Mouse (Mus musculus) erythroid progenitor cell, adult 5-6 weeks (primary cell): ENCODE data around the gene Sema5b. TPM values are rescaled to one million over a fixed set of nuclear protein-coding genes. Genes with fewer than 3 reads are reported as not detected.

Source experiments
- ATAC-seq: replicated peaks from 2 replicates; pipeline ENCODE4 v1.8.0; 2016; ENCODE audit warnings: moderate number of reproducible peaks, mild to moderate bottlenecking, moderate TSS enrichment, inconsistent platforms; ENCODE audit not compliant: poor library complexity, low FRiP score, severe bottlenecking
- total RNA-seq, 2 experiments: library from RNA; stranded (forward) in 1 of 2; stranded (reverse) in 1 of 2; fragments of 150-400 nt in 1 of 2; fragments of 186-747, 209-891 nt in 1 of 2; gene quantifications; 2 replicates each; pipeline versions ENCODE4 v1.2.3 to v1.2.4; 2015 to 2017; ENCODE audit warnings: low replicate concordance in 2 of 2

Sema5b gene
- total RNA-seq, 2 experiments from 2014 or later: not detected

GRCm38 (mm10) chr16:35623986-35624385, 83.0 kb downstream of the Sema5b start:
- ATAC-seq: no peak

GRCm38 (mm10) chr16:35624877-35625276, 83.9 kb downstream of the Sema5b start:
- no peak for ATAC-seq

- no peak for ATAC-seq
These were observed 84.5 kb downstream of the Sema5b start for GRCm38 (mm10) chr16:35625286-35626020.

- no peak; the same call in 1 of the 2 replicates for ATAC-seq
These were observed 87.2 kb downstream of the Sema5b start for GRCm38 (mm10) chr16:35627992-35628607.

- ATAC-seq: no peak
These were observed 89.7 kb downstream of the Sema5b start for GRCm38 (mm10) chr16:35630470-35631183.

GRCm38 (mm10) chr16:35633058-35633457, 92.1 kb downstream of the Sema5b start:
- no peak for ATAC-seq

GRCm38 (mm10) chr16:35634971-35635370, 94.0 kb downstream of the Sema5b start:
- no peak for ATAC-seq

GRCm38 (mm10) chr16:35639505-35639904, 98.6 kb downstream of the Sema5b start:
- no peak for ATAC-seq

- ATAC-seq: no peak
These were observed 107.9 kb downstream of the Sema5b start for GRCm38 (mm10) chr16:35648862-35649261.

GRCm38 (mm10) chr16:35652206-35652605, 111.3 kb downstream of the Sema5b start:
- no peak for ATAC-seq

- ATAC-seq: no peak
These were observed 111.8 kb downstream of the Sema5b start for GRCm38 (mm10) chr16:35652706-35653105.

- ATAC-seq: no peak
These were observed 113.0 kb downstream of the Sema5b start for GRCm38 (mm10) chr16:35653951-35654350.

- ATAC-seq: no peak
These were observed 119.3 kb downstream of the Sema5b start for GRCm38 (mm10) chr16:35660222-35660621.

- no peak for ATAC-seq
These were observed 123.0 kb downstream of the Sema5b start for GRCm38 (mm10) chr16:35663831-35664414.

GRCm38 (mm10) chr16:35664847-35665246, 123.9 kb downstream of the Sema5b start:
- no peak for ATAC-seq

GRCm38 (mm10) chr16:35677511-35678113, 136.7 kb downstream of the Sema5b start:
- ATAC-seq: no peak

- ATAC-seq: no peak
These were observed 137.5 kb downstream of the Sema5b start for GRCm38 (mm10) chr16:35678476-35678875.

- ATAC-seq: no peak
These were observed 140.6 kb downstream of the Sema5b start for GRCm38 (mm10) chr16:35681327-35682108.

GRCm38 (mm10) chr16:35685027-35685426, 144.1 kb downstream of the Sema5b start:
- ATAC-seq: no peak
